Mouse (Mus musculus) myocyte (in vitro differentiated cells): ENCODE data around the gene Cenpa. TPM values are rescaled to one million over a fixed set of nuclear protein-coding genes. Genes with fewer than 3 reads are reported as not detected.

Source experiments
- H3K27me3 ChIP-seq: one replicate; pipeline ENCODE4 v1.6.1; 2011; ENCODE audit not compliant: control insufficient read depth, insufficient read depth, insufficient read length
- H3K36me3 ChIP-seq: one replicate; pipeline ENCODE4 v1.6.1; 2011; ENCODE audit not compliant: control insufficient read depth, insufficient read depth
- H3K4me2 ChIP-seq: one replicate; pipeline ENCODE4 v1.6.1; 2011; ENCODE audit warnings: low read depth, control low read depth
- H3K4me3 ChIP-seq: one replicate; pipeline ENCODE4 v1.5.1; 2011; ENCODE audit warnings: mild to moderate bottlenecking, control low read depth, moderate library complexity
- H3K79me2 ChIP-seq: one replicate; pipeline ENCODE4 v1.6.1; 2011; ENCODE audit not compliant: control insufficient read depth, insufficient read depth
- H3ac ChIP-seq: one replicate; pipeline ENCODE4 v1.6.1; 2011; ENCODE audit not compliant: control insufficient read depth, insufficient read length
- CEBPB ChIP-seq: IDR thresholded peaks from 2 replicates; pipeline ENCODE4 v1.6.1; 2011; ENCODE audit warnings: mild to moderate bottlenecking, moderate library complexity; ENCODE audit not compliant: poor library complexity, insufficient read depth, severe bottlenecking
- E2F4 ChIP-seq: IDR thresholded peaks from one replicate; pipeline ENCODE4 v1.6.1; 2011; ENCODE audit warnings: mild to moderate bottlenecking, control low read depth, moderate library complexity; ENCODE audit not compliant: insufficient read depth
- MAX ChIP-seq: IDR thresholded peaks from one replicate; pipeline ENCODE4 v1.6.1; 2011; ENCODE audit warnings: low read depth, mild to moderate bottlenecking, control low read depth
- MYOD1 ChIP-seq, 3 experiments: IDR thresholded peaks; one replicate each; pipeline ENCODE4 v1.6.1; 2011; ENCODE audit warnings: control low read depth in 2 of 3, low read depth in 2 of 3, mild to moderate bottlenecking in 2 of 3, moderate library complexity in 1 of 3; ENCODE audit not compliant: insufficient read length in 2 of 3, control insufficient read depth in 1 of 3
- MYOG ChIP-seq, 3 experiments: IDR thresholded peaks; one replicate each; pipeline ENCODE4 v1.6.1; 2011; ENCODE audit warnings: control low read depth in 2 of 3, low read depth in 2 of 3, mild to moderate bottlenecking in 2 of 3; ENCODE audit not compliant: insufficient read length in 2 of 3, control insufficient read depth in 1 of 3, insufficient read depth in 1 of 3
- POLR2A ChIP-seq: IDR thresholded peaks from one replicate; pipeline ENCODE4 v1.6.1; 2011; ENCODE audit warnings: low read depth, mild to moderate bottlenecking, control low read depth, moderate library complexity; ENCODE audit not compliant: insufficient read length
- POLR2AphosphoS2 ChIP-seq: IDR thresholded peaks from one replicate; pipeline ENCODE4 v1.6.1; 2011; ENCODE audit warnings: low read depth, control low read depth; ENCODE audit not compliant: insufficient read length
- REST ChIP-seq: IDR thresholded peaks from one replicate; pipeline ENCODE4 v1.6.1; 2011; ENCODE audit warnings: mild to moderate bottlenecking, control low read depth, moderate library complexity; ENCODE audit not compliant: insufficient read depth, insufficient read length
- SRF ChIP-seq: IDR thresholded peaks from one replicate; pipeline ENCODE4 v1.6.1; 2011; ENCODE audit warnings: low read depth; ENCODE audit not compliant: control insufficient read depth, insufficient read length
- TCF12 ChIP-seq: IDR thresholded peaks from one replicate; pipeline ENCODE4 v1.6.1; 2011; ENCODE audit warnings: mild to moderate bottlenecking, control low read depth; ENCODE audit not compliant: poor library complexity, insufficient read depth, severe bottlenecking
- TCF3 ChIP-seq: IDR thresholded peaks from one replicate; pipeline ENCODE4 v1.6.1; 2011; ENCODE audit warnings: low read depth, control low read depth; ENCODE audit not compliant: insufficient read length
- USF1 ChIP-seq: IDR thresholded peaks from one replicate; pipeline ENCODE4 v1.6.1; 2011; ENCODE audit warnings: low read depth, mild to moderate bottlenecking, control low read depth, moderate library complexity
- polyA plus RNA-seq: library from polyadenylated mRNA; unstranded; fragments of >200 nt; fragmentation: generic; extraction: Trizol; gene quantifications from one replicate; pipeline ENCODE4 v1.2.1, GENCODE M21; 2012; ENCODE audit warnings: missing spikeins

The Cenpa gene
- polyA plus RNA-seq, 1 experiment, result 65.3 TPM

- Histone ChIP-seq H3K4me3 (no peak overlapping the region), H3ac (no peak overlapping the region), H3K27me3 (peaks cover 59% of the 10 kb centered on the region), H3K36me3 (no peaks in the 10 kb centered on the region), H3K79me2 (no peaks in the 10 kb centered on the region), H3K4me2 (no peak overlapping the region)
- TF ChIP-seq TCF12 (no peak), POLR2A (no peak), MAX (no peak), E2F4 (no peak), SRF (no peak), MYOG (IDR thresholded peaks at IDR 0.05; ENCODE audit: control insufficient read depth in 1 of 3, insufficient read depth in 1 of 3, insufficient read length in 2 of 3, low read depth in 2 of 3) (no peak), POLR2AphosphoS2 (no peak), CEBPB (no peak), USF1 (no peak), TCF3 (no peak)
These were observed 40.1 kb upstream of the Cenpa start for GRCm38 (mm10) chr5:30626331-30627105.

- Histone ChIP-seq H3K4me3 (no peak overlapping the region), H3K36me3 (no peaks in the 10 kb centered on the region), H3K4me2 (no peak overlapping the region), H3ac (no peak overlapping the region), H3K27me3 (peaks cover 48% of the 10 kb centered on the region), H3K79me2 (no peaks in the 10 kb centered on the region)
- no peak for TF ChIP-seq E2F4
- TF ChIP-seq POLR2AphosphoS2, result no peak
- TF ChIP-seq CEBPB, result no peak
- no peak for TF ChIP-seq SRF
- TF ChIP-seq POLR2A, result no peak
- no peak for TF ChIP-seq MYOD1 (IDR thresholded peaks at IDR 0.05; ENCODE audit: control insufficient read depth in 1 of 3, insufficient read length in 2 of 3, low read depth in 2 of 3)
- TF ChIP-seq MAX, result no peak
- no peak for TF ChIP-seq REST
- no peak for TF ChIP-seq MYOG (IDR thresholded peaks at IDR 0.05; ENCODE audit: control insufficient read depth in 1 of 3, insufficient read depth in 1 of 3, insufficient read length in 2 of 3, low read depth in 2 of 3)
- TF ChIP-seq USF1, result no peak
- TF ChIP-seq TCF12, result no peak
- no peak for TF ChIP-seq TCF3
These were observed 38.1 kb upstream of the Cenpa start for GRCm38 (mm10) chr5:30628511-30628910.

GRCm38 (mm10) chr5:30630401-30630800 lies 36.2 kb upstream of the Cenpa start:
- H3K4me3 ChIP-seq, result no peak overlapping the region
- no peak overlapping the region for H3K4me2 ChIP-seq
- no peaks in the 10 kb centered on the region for H3K79me2 ChIP-seq
- H3ac ChIP-seq, result no peak overlapping the region
- peaks cover 38% of the 10 kb centered on the region for H3K27me3 ChIP-seq
- no peak for TF ChIP-seq SRF
- TF ChIP-seq REST, result no peak
- H3K36me3 ChIP-seq, result no peaks in the 10 kb centered on the region

- H3K4me3 ChIP-seq, result no peak overlapping the region
- no peak overlapping the region for H3ac ChIP-seq
- H3K4me2 ChIP-seq, result no peak overlapping the region
- peaks cover 35% of the 10 kb centered on the region for H3K27me3 ChIP-seq
- no peaks in the 10 kb centered on the region for H3K36me3 ChIP-seq
- TF ChIP-seq REST (no peak), E2F4 (no peak), USF1 (no peak), MYOD1 (IDR thresholded peaks at IDR 0.05; ENCODE audit: control insufficient read depth in 1 of 3, insufficient read length in 2 of 3, low read depth in 2 of 3) (no peak), SRF (no peak), MAX (no peak), CEBPB (no peak), POLR2A (no peak), POLR2AphosphoS2 (no peak), TCF12 (no peak), TCF3 (no peak), MYOG (IDR thresholded peaks at IDR 0.05; ENCODE audit: control insufficient read depth in 1 of 3, insufficient read depth in 1 of 3, insufficient read length in 2 of 3, low read depth in 2 of 3) (no peak)
- no peaks in the 10 kb centered on the region for H3K79me2 ChIP-seq
These were observed 34.4 kb upstream of the Cenpa start for GRCm38 (mm10) chr5:30632134-30632533.

GRCm38 (mm10) chr5:30636994-30637393 lies 29.6 kb upstream of the Cenpa start:
- H3K79me2 ChIP-seq, result no peaks in the 10 kb centered on the region
- no peak overlapping the region for H3K4me2 ChIP-seq
- H3K36me3 ChIP-seq, result no peaks in the 10 kb centered on the region
- TF ChIP-seq POLR2A (no peak), USF1 (no peak), TCF3 (no peak)
- peaks cover 5% of the 10 kb centered on the region for H3K27me3 ChIP-seq
- no peak overlapping the region for H3K4me3 ChIP-seq
- no peak overlapping the region for H3ac ChIP-seq
